Mouse (Mus musculus) left cerebral cortex, postnatal 10 days (tissue): ENCODE measurements around the gene Hoxa13. TPM values are rescaled to one million over a fixed set of nuclear protein-coding genes. Genes with fewer than 3 reads are reported as not detected.

Experiments
- DNase-seq, 2 experiments: peaks; one replicate each; pipeline ENCODE4 v3.0.0; 2021 to 2022; ENCODE audit warnings: low spot score in 2 of 2, mixed read lengths in 1 of 2; ENCODE audit errors: extremely low spot score in 1 of 2
- intact Hi-C: fragments of 180-260 bp; cut with DNase I; formaldehyde crosslinking; loops from one replicate; pipeline ENCODE4 v1.15.1; 2025
- total RNA-seq, 2 experiments: library from RNA; stranded (reverse); gene quantifications; 2 replicates each; pipeline ENCODE4 v1.2.3; 2021

Gene Hoxa13
- not detected for total RNA-seq

- no peak for DNase-seq
- intact Hi-C loops = loop anchor here (10.0 kb wide), 1 partner anchor 54 kb away; the partner anchor contains the start of gene Evx1
Measured at GRCm38 (mm10) chr6:52260654-52261575, at the start of gene Hoxa13. Hoxa13 (minus strand) TSS chr6:52260880.

GRCm38 (mm10) chr6:52310366-52310765, 49.7 kb upstream of the Hoxa13 start:
- intact Hi-C loops = loop anchor here (5.0 to 10.0 kb wide), 3 partner anchors 46 to 306 kb away; partner anchors contain the start of genes Hoxa1 and Hoxa13
- no peak for DNase-seq

GRCm38 (mm10) chr6:52309766-52310165, 49.1 kb upstream of the Hoxa13 start:
- no peak for DNase-seq
- intact Hi-C loops = loop anchor here (5.0 to 10.0 kb wide), 5 partner anchors 45 to 415 kb away; partner anchors contain the start of genes Hoxa1 and Hoxa13

- intact Hi-C loops = loop anchor here (5.0 to 10.0 kb wide), 2 partner anchors 271 to 419 kb away; no protein-coding TSS in a partner anchor
- peak; percentile 42 to 78 for DNase-seq
Measured at GRCm38 (mm10) chr6:52305877-52306389, 45.3 kb upstream of the Hoxa13 start.

GRCm38 (mm10) chr6:52303426-52303825, 42.7 kb upstream of the Hoxa13 start:
- intact Hi-C loops = loop anchor here (10.0 kb wide), 1 partner anchor 421 kb away; no protein-coding TSS in a partner anchor
- DNase-seq = no peak

GRCm38 (mm10) chr6:52300806-52301205, 40.1 kb upstream of the Hoxa13 start:
- DNase-seq = no peak
- intact Hi-C loops = loop anchor here (10.0 kb wide), 1 partner anchor 424 kb away; no protein-coding TSS in a partner anchor

- intact Hi-C loops = no loop called here
- DNase-seq = no peak
Measured at GRCm38 (mm10) chr6:52298511-52298910, 37.8 kb upstream of the Hoxa13 start.

GRCm38 (mm10) chr6:52294616-52295015, 33.9 kb upstream of the Hoxa13 start:
- DNase-seq = no peak
- intact Hi-C loops = no loop called here

- DNase-seq = no peak
- intact Hi-C loops = no loop called here
Measured at GRCm38 (mm10) chr6:52292328-52292727, 31.6 kb upstream of the Hoxa13 start.

- no peak for DNase-seq
- intact Hi-C loops = no loop called here
Measured at GRCm38 (mm10) chr6:52291021-52291860, 30.6 kb upstream of the Hoxa13 start.

GRCm38 (mm10) chr6:52290186-52290585, 29.5 kb upstream of the Hoxa13 start:
- intact Hi-C loops = no loop called here
- DNase-seq = no peak

- DNase-seq = no peak
- intact Hi-C loops = no loop called here
Measured at GRCm38 (mm10) chr6:52283896-52284295, 23.2 kb upstream of the Hoxa13 start.

- intact Hi-C loops = no loop called here
Measured at GRCm38 (mm10) chr6:52281084-52281483, 20.4 kb upstream of the Hoxa13 start.

GRCm38 (mm10) chr6:52276920-52277319, 16.2 kb upstream of the Hoxa13 start:
- intact Hi-C loops = loop anchor here (10.0 kb wide), 2 partner anchors 298 to 438 kb away; partner anchors contain the start of gene Tax1bp1
- no peak for DNase-seq

More at GRCm38 (mm10) chr6:52281084-52281483, 20.4 kb upstream of the Hoxa13 start:
- DNase-seq = no peak

- intact Hi-C loops = loop anchor here (10.0 kb wide), 2 partner anchors 298 to 438 kb away; partner anchors contain the start of gene Tax1bp1
- no peak for DNase-seq
Measured at GRCm38 (mm10) chr6:52276382-52276781, 15.7 kb upstream of the Hoxa13 start.

GRCm38 (mm10) chr6:52275563-52276280, 15.0 kb upstream of the Hoxa13 start:
- intact Hi-C loops = loop anchor here (10.0 kb wide), 2 partner anchors 299 to 439 kb away; partner anchors contain the start of gene Tax1bp1
- DNase-seq = no peak

GRCm38 (mm10) chr6:52274576-52274975, 13.9 kb upstream of the Hoxa13 start:
- no peak for DNase-seq
- intact Hi-C loops = loop anchor here (10.0 kb wide), 2 partner anchors 300 to 440 kb away; partner anchors contain the start of gene Tax1bp1
